Mouse (Mus musculus) ES-Bruce4 (cell line): ENCODE data around the gene Casp7. TPM values are rescaled to one million over a fixed set of nuclear protein-coding genes. Genes with fewer than 3 reads are reported as not detected.

Source experiments
- H3K27ac ChIP-seq: 2 replicates; pipeline ENCODE4 v1.5.1; 2012; ENCODE audit warnings: low read length, inconsistent platforms; ENCODE audit not compliant: insufficient read depth
- H3K27me3 ChIP-seq: 2 replicates; pipeline ENCODE4 v1.6.1; 2012; ENCODE audit warnings: mild to moderate bottlenecking, low read length, inconsistent platforms; ENCODE audit not compliant: control insufficient read depth, poor library complexity, insufficient read depth, severe bottlenecking
- H3K36me3 ChIP-seq: 2 replicates; pipeline ENCODE4 v1.6.1; 2012; ENCODE audit warnings: inconsistent platforms, mild to moderate bottlenecking, low read length, moderate library complexity; ENCODE audit not compliant: control insufficient read depth, poor library complexity, insufficient read depth, severe bottlenecking
- H3K4me1 ChIP-seq: one replicate; pipeline ENCODE4 v1.8.1; 2011; ENCODE audit warnings: low read length; ENCODE audit not compliant: control insufficient read depth, insufficient read depth
- H3K4me3 ChIP-seq: 2 replicates; pipeline ENCODE4 v1.5.1; 2011; ENCODE audit warnings: low read depth, mild to moderate bottlenecking, low read length
- H3K9ac ChIP-seq: 2 replicates; pipeline ENCODE4 v1.6.1; 2012; ENCODE audit warnings: low read depth, mild to moderate bottlenecking, inconsistent platforms; ENCODE audit not compliant: poor library complexity, severe bottlenecking
- H3K9me3 ChIP-seq: replicated peaks from 2 replicates; pipeline ENCODE4 v1.6.1; 2012; ENCODE audit warnings: mild to moderate bottlenecking, low read length, inconsistent platforms; ENCODE audit not compliant: control insufficient read depth, poor library complexity, insufficient read depth, severe bottlenecking
- CTCF ChIP-seq: IDR thresholded peaks from one replicate; pipeline ENCODE4 v1.8.1; 2011; ENCODE audit warnings: low read depth, low read length
- EP300 ChIP-seq: IDR thresholded peaks from 2 replicates; pipeline ENCODE4 v1.6.1; 2011; ENCODE audit warnings: low read depth, low read length; ENCODE audit not compliant: insufficient read depth
- POLR2A ChIP-seq: IDR thresholded peaks from one replicate; pipeline ENCODE4 v1.8.1; 2011; ENCODE audit warnings: low read length; ENCODE audit not compliant: insufficient read depth
- polyA plus RNA-seq: library from polyadenylated mRNA; stranded (reverse); fragments of >200 nt; gene quantifications from 2 replicates; pipeline ENCODE4 v1.2.4, GENCODE M21; 2011; ENCODE audit warnings: low read depth; ENCODE audit not compliant: missing spikeins, insufficient read depth, insufficient read length

Casp7 gene
- polyA plus RNA-seq, 1 experiment, result 19.8 TPM

DNA sequence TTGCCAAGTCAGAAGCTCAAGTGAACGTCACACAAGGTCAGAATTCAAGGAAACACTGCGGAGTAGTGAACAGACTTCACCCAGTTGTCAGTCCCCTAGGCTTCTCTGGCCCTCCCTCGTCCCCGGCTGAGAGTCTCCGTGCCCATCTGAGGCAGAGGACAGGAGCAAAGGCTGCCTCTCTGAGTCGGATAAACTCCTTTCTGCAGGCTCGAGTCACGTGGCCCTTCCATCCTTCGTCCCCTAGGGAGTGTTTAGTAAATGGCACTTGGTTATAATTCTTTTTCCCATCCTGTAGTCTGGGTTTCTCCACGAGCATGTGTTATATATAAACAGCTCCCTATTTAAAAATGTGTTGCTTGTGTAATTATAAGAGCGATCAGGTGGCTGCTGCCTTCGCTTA is 26.4 kb downstream of the Casp7 start:
- H3K27ac ChIP-seq, result no peak overlapping the region
- H3K4me3 ChIP-seq, result no peak overlapping the region
- H3K9me3 ChIP-seq, result no peaks in the 10 kb centered on the region
- no peak overlapping the region for H3K9ac ChIP-seq
- TF ChIP-seq EP300, result no peak
- TF ChIP-seq POLR2A, result no peak
- no peak for TF ChIP-seq CTCF
- no peaks in the 10 kb centered on the region for H3K36me3 ChIP-seq
- H3K4me1 ChIP-seq, result peaks cover 2% of the 10 kb centered on the region
- H3K27me3 ChIP-seq, result no peaks in the 10 kb centered on the region

DNA sequence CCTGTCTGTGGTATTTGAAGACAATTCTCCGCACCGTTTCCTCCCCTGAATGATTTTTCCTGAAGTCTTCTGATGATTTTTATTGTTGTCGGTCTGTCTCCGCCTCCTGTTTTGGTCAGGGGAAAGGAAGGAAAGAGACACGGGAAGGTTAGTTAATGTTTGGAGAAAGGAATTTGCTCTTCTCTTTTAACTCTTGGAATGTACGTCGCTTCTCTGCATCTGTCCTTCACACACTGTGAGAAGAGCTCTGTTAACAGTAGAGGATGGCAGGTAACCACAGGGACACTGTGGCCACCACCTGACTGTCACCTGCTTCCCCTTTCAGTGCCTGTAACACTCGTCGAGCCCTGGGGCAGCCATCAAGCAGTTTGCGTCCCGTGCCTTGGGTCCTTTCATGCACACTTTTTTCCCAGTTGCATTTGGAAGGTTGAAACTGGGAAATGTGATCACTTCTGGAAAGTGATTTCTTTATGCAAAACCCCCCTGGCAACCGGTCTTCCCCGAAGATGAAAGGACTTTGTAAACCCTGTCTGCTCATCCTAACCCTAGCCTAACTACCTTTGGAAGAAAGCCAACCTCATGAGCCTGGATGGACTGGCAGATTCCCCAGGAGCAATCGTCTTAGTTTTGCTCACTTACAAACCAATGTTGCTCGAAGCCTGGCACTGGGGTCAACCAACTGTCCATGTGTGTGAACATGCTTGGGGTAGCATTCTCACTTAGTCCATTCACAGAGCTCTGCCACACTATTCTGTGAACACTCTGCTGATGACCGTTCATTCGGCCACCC is 27.9 kb downstream of the Casp7 start:
- no peak for TF ChIP-seq CTCF
- Histone ChIP-seq H3K9ac (no peak overlapping the region), H3K27me3 (no peaks in the 10 kb centered on the region), H3K9me3 (no peaks in the 10 kb centered on the region), H3K4me3 (no peak overlapping the region), H3K4me1 (no peaks in the 10 kb centered on the region), H3K27ac (no peak overlapping the region), H3K36me3 (no peaks in the 10 kb centered on the region)

DNA sequence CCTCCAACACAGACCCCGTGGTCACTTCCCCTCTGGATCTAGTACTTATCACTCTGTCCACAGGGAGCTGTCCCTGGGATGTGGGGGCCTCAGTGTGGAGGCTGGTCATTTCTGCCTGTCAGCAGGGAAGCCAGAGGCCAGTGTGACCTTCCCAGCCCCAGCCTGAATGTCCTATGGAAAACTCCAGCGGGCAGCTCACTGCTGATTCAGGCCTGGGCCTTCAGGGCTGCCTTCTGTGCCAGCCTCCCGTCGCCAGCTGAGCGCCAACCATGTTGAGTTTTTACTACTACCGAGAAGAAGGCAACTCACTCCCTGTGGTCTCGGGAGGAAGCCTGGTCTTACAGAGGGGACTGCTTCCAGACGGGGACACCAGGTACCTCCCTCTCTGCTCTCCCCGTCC is 28.6 kb downstream of the Casp7 start:
- TF ChIP-seq EP300, result no peak
- TF ChIP-seq CTCF, result no peak
- no peak for TF ChIP-seq POLR2A
- Histone ChIP-seq H3K4me1 (no peaks in the 10 kb centered on the region), H3K9ac (no peak overlapping the region), H3K27me3 (no peaks in the 10 kb centered on the region), H3K27ac (no peak overlapping the region), H3K9me3 (no peaks in the 10 kb centered on the region), H3K36me3 (no peaks in the 10 kb centered on the region), H3K4me3 (no peak overlapping the region)

GRCm38 (mm10) chr19:56430369-56430768 is 33.4 kb downstream of the Casp7 start:
- Histone ChIP-seq H3K27me3 (no peaks in the 10 kb centered on the region), H3K4me3 (no peak overlapping the region), H3K27ac (no peak overlapping the region)

DNA sequence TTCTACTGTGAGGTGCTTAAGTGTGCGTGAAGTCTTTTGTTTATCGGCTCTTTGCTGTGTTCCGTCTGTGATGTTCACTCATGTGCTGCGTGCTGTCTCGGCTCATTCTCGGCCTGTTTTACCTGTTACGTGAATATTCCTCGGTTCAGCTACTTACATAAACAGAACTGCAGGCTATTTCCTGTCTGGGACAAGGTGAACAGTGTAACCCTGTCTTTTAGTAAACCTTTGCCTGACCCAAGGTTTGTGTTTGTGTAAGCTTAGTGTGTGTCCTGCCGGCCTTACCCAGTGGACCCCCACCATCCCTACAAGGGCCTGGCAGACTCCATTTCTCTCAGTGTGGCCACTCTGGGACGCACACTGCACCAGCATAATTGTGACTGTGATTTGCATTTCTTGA is 35.8 kb downstream of the Casp7 start:
- Histone ChIP-seq H3K9ac (no peak overlapping the region), H3K36me3 (no peaks in the 10 kb centered on the region), H3K9me3 (no peaks in the 10 kb centered on the region), H3K27ac (no peak overlapping the region), H3K27me3 (no peaks in the 10 kb centered on the region), H3K4me1 (no peaks in the 10 kb centered on the region), H3K4me3 (no peak overlapping the region)
- no peak for TF ChIP-seq POLR2A
- no peak for TF ChIP-seq CTCF
- no peak for TF ChIP-seq EP300

More at GRCm38 (mm10) chr19:56430369-56430768, 33.4 kb downstream of the Casp7 start:
- TF ChIP-seq CTCF (peak; percentile 21), POLR2A (no peak)
- Histone ChIP-seq H3K4me1 (no peaks in the 10 kb centered on the region), H3K9ac (no peak overlapping the region), H3K9me3 (no peaks in the 10 kb centered on the region), H3K36me3 (no peaks in the 10 kb centered on the region)

DNA sequence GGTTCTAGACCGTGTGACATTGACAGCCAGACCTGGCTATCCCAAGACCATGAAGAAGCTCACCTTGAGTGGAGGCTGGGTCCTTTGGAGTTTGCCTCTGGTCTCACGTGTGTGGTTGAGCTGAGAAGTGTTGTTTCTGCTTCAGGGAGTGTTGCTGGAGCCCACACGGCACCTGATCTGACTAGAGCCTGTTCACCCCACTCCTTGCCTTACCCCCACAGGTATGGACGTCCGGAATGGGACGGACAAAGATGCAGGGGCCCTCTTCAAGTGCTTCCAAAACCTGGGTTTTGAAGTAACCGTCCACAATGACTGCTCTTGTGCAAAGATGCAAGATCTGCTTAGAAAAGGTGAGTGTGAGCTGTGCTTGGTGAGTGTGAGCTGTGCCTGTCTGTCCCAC is 36.7 kb downstream of the Casp7 start:
- Histone ChIP-seq H3K9ac (no peak overlapping the region), H3K9me3 (no peaks in the 10 kb centered on the region), H3K27ac (no peak overlapping the region), H3K4me1 (no peaks in the 10 kb centered on the region), H3K36me3 (no peaks in the 10 kb centered on the region), H3K4me3 (no peak overlapping the region), H3K27me3 (no peaks in the 10 kb centered on the region)
- TF ChIP-seq EP300 (no peak), CTCF (no peak), POLR2A (no peak)
